Mouse (Mus musculus) frontal cortex, postnatal 25 days (tissue): ENCODE data around the gene Surf4.
"Not testable (repeated sequence)": the region's sequence is repeated elsewhere in the genome, so short reads cannot be mapped to it uniquely, and the experiment has no call there.

Source experiments
- DNase-seq, 2 experiments: peaks; one replicate each; pipeline ENCODE4 v3.0.0; 2022; ENCODE audit warnings: low spot score in 2 of 2

The Surf4 gene

GRCm38 (mm10) chr2:26902467-26903220 lies 31.1 kb downstream of the Surf4 start, which contains the start of gene Surf6:
Gene Surf6, minus strand, starts transcription at chr2:26902879.
- peak; percentile 90 to 93 for DNase-seq

GRCm38 (mm10) chr2:26901834-26902400 lies 31.8 kb downstream of the Surf4 start:
- DNase-seq = no peak

GRCm38 (mm10) chr2:26900731-26901130 lies 33.0 kb downstream of the Surf4 start:
- DNase-seq = no peak

- no peak for DNase-seq
Observed at GRCm38 (mm10) chr2:26895898-26896297, 37.8 kb downstream of the Surf4 start.

GRCm38 (mm10) chr2:26886170-26886569 lies 47.6 kb downstream of the Surf4 start:
- not testable (repeated sequence) for DNase-seq

- not testable (repeated sequence) for DNase-seq
Observed at GRCm38 (mm10) chr2:26885541-26885940, 48.2 kb downstream of the Surf4 start.

- no peak for DNase-seq
Observed at GRCm38 (mm10) chr2:26878571-26878970, 55.2 kb downstream of the Surf4 start.

GRCm38 (mm10) chr2:26870666-26871065 lies 63.1 kb downstream of the Surf4 start:
- no peak for DNase-seq
